Mouse (Mus musculus) liver, embryonic 14.5 days (tissue): ENCODE results near the gene Gm11938. TPM values are rescaled to one million over a fixed set of nuclear protein-coding genes. Genes with fewer than 3 reads are reported as not detected.

ENCODE experiments used
- ATAC-seq: fragments of 200-750 bp; cut with Nextera tagmentation; 2 replicates; pipeline ENCODE4 v1.8.0; 2017; ENCODE audit warnings: moderate number of reproducible peaks, mild to moderate bottlenecking, moderate library complexity; ENCODE audit not compliant: insufficient read depth
- DNase-seq, 3 experiments: peaks; one replicate each; pipeline ENCODE4 v3.0.0-alpha.2; 2012 to 2013; ENCODE audit warnings: low read depth in 3 of 3, low spot score in 3 of 3
- H3K27ac ChIP-seq: fragments of 300-500 bp; sonication (generic); 2 replicates; pipeline ENCODE4 v1.5.1; 2014; ENCODE audit warnings: moderate library complexity, mild to moderate bottlenecking, control low read depth, inconsistent platforms
- H3K27me3 ChIP-seq: fragments of 300-500 bp; sonication (generic); 2 replicates; pipeline ENCODE4 v1.6.1; 2014; ENCODE audit warnings: mild to moderate bottlenecking, low read length, moderate library complexity; ENCODE audit not compliant: control insufficient read depth, insufficient read depth
- H3K36me3 ChIP-seq: fragments of 300-500 bp; sonication (generic); replicated peaks from 2 replicates; pipeline ENCODE4 v1.6.1; 2014; ENCODE audit warnings: low read depth; ENCODE audit not compliant: control insufficient read depth, insufficient read depth
- H3K4me1 ChIP-seq, 2 experiments: fragments of 200-500 bp in 1 of 2; fragments of 300-500 bp in 1 of 2; sonication (generic) in 1 of 2; replicated peaks; 2 replicates each; pipeline ENCODE4 v1.6.1; 2012 to 2014; ENCODE audit warnings: antibody characterized with exemption in 1 of 2, inconsistent platforms in 1 of 2, low read length in 1 of 2; ENCODE audit not compliant: control insufficient read depth in 2 of 2, insufficient read depth in 2 of 2
- H3K4me2 ChIP-seq: fragments of 300-500 bp; sonication (generic); 2 replicates; pipeline ENCODE4 v1.6.1; 2014; ENCODE audit warnings: low read depth, mild to moderate bottlenecking, control low read depth, moderate library complexity
- H3K4me3 ChIP-seq, 2 experiments: fragments of 200-500 bp in 1 of 2; fragments of 300-500 bp in 1 of 2; sonication (generic) in 1 of 2; 2 replicates each; pipeline ENCODE4 v1.5.1; 2012 to 2014; ENCODE audit warnings: low read depth in 2 of 2, low read length in 2 of 2, mild to moderate bottlenecking in 2 of 2, control low read depth in 1 of 2, inconsistent platforms in 1 of 2, moderate library complexity in 1 of 2; ENCODE audit not compliant: insufficient read depth in 1 of 2
- H3K9ac ChIP-seq: fragments of 300-500 bp; sonication (generic); replicated peaks from 2 replicates; pipeline ENCODE4 v1.6.1; 2014; ENCODE audit warnings: mild to moderate bottlenecking, control low read depth, moderate library complexity
- H3K9me3 ChIP-seq: fragments of 300-500 bp; sonication (generic); 2 replicates; pipeline ENCODE4 v1.6.1; 2016; ENCODE audit warnings: low read length, mixed read lengths; ENCODE audit not compliant: control insufficient read depth
- CTCF ChIP-seq: IDR thresholded peaks from 2 replicates; pipeline ENCODE4 v1.5.1; 2016; ENCODE audit warnings: antibody characterized with exemption, low read depth, control low read depth
- EP300 ChIP-seq: IDR thresholded peaks from 2 replicates; pipeline ENCODE4 v1.6.1; 2016; ENCODE audit warnings: antibody characterized with exemption, low read depth
- whole genome bisulfite sequencing: fragments of 180-500 bp; shearing (Covaris S2); extraction: QIAGEN DNeasy Blood & Tissue Kit; methylation state at CpG from one replicate; pipeline ENCODE4 v1.1.7; 2014; ENCODE audit not compliant: insufficient replicate concordance; 5-methylcytosine and 5-hydroxymethylcytosine counted together
- polyA plus RNA-seq, 2 experiments: library from polyadenylated mRNA; depleted of rRNA in 1 of 2; stranded (reverse) in 1 of 2; unstranded in 1 of 2; fragments of >200 nt; fragmentation: Nextera tagmentation in 1 of 2; extraction: Ambion mirVana in 1 of 2; gene quantifications; 2 replicates each; pipeline versions ENCODE4 v1.2.1 to v1.2.3; 2012 to 2014

Gene Gm11938
- polyA plus RNA-seq, 2 experiments: not detected

GRCm38 (mm10) chr11:99559366-99559765 lies 43.7 kb downstream of the Gm11938 start, which contains the start of gene Gm11939:
Gm11939 (minus strand) TSS chr11:99559466.
- ATAC-seq (no peak), DNase-seq (no peak)
- H3K27ac ChIP-seq: no peak within 1 kb of the TSS
- H3K9me3 ChIP-seq: no peaks in the 10 kb centered on the region
- H3K4me2 ChIP-seq: no peak within 1 kb of the TSS
- TF ChIP-seq CTCF: no peak
- no peak within 1 kb of the TSS for H3K4me3 ChIP-seq
- WGBS: 79% methylated on average over 9 of the region's 9 CpGs
- no peak within 1 kb of the TSS for H3K9ac ChIP-seq
- no peaks in the 10 kb centered on the region for H3K36me3 ChIP-seq
- H3K4me1 ChIP-seq: no peaks in the 10 kb centered on the region
- no peaks in the 10 kb centered on the region for H3K27me3 ChIP-seq

- 66% methylated on average over 3 of the region's 3 CpGs for WGBS
- Histone ChIP-seq H3K27me3 (no peaks in the 10 kb centered on the region), H3K4me2 (no peak overlapping the region), H3K9ac (no peak overlapping the region), H3K4me3 (no peak overlapping the region), H3K27ac (no peak overlapping the region), H3K36me3 (no peaks in the 10 kb centered on the region), H3K9me3 (no peaks in the 10 kb centered on the region), H3K4me1 (no peaks in the 10 kb centered on the region)
- TF ChIP-seq EP300 (no peak), CTCF (no peak)
- ATAC-seq: no peak
- DNase-seq: no peak
These were observed 44.9 kb downstream of the Gm11938 start for GRCm38 (mm10) chr11:99557976-99558745.

- no peak for ATAC-seq
- Histone ChIP-seq H3K4me1 (no peaks in the 10 kb centered on the region), H3K27me3 (no peaks in the 10 kb centered on the region), H3K27ac (no peak within 1 kb of the TSS), H3K4me2 (no peak within 1 kb of the TSS), H3K36me3 (no peaks in the 10 kb centered on the region), H3K9me3 (no peaks in the 10 kb centered on the region), H3K4me3 (no peak within 1 kb of the TSS), H3K9ac (no peak within 1 kb of the TSS)
- TF ChIP-seq EP300: no peak
- no peak for TF ChIP-seq CTCF
- 28% methylated on average over 2 of the region's 2 CpGs for WGBS
- no peak for DNase-seq
These were observed 46.4 kb downstream of the Gm11938 start, which contains the start of gene Krtap3-2 for GRCm38 (mm10) chr11:99556753-99557152. Krtap3-2 (minus strand) TSS chr11:99556853.

GRCm38 (mm10) chr11:99556195-99556594 lies 46.9 kb downstream of the Gm11938 start:
- Histone ChIP-seq H3K27ac (no peak overlapping the region), H3K9ac (no peak overlapping the region), H3K36me3 (no peaks in the 10 kb centered on the region), H3K4me2 (no peak overlapping the region), H3K9me3 (no peaks in the 10 kb centered on the region), H3K4me1 (no peaks in the 10 kb centered on the region), H3K4me3 (no peak overlapping the region), H3K27me3 (no peaks in the 10 kb centered on the region)
- no peak for TF ChIP-seq CTCF
- no peak for TF ChIP-seq EP300
- ATAC-seq (no peak), DNase-seq (no peak)
- WGBS: 55% methylated on average over 2 of the region's 2 CpGs

Other genes with a start within 250 kb of the Gm11938 start
Only the 30 nearest of the 36 such genes appear.
- gene Krt12, start 181.0 kb downstream of the Gm11938 start, polyA plus RNA-seq (2012; rRNA removed): not detected in 2 replicates
- gene Krt12, start 181.0 kb downstream of the Gm11938 start, polyA plus RNA-seq (2014; fragmentation: Nextera tagmentation; extraction: Ambion mirVana): not detected in 2 replicates
- 8.5 and 15.2 TPM in 2 replicates for gene Krt20, start 165.2 kb downstream of the Gm11938 start, polyA plus RNA-seq (2012; rRNA removed)
- gene Krt20, start 165.2 kb downstream of the Gm11938 start, polyA plus RNA-seq (2014; fragmentation: Nextera tagmentation; extraction: Ambion mirVana): 20.0 and 21.6 TPM in 2 replicates
- 0.24 and 0.32 TPM in 2 replicates for gene Krt23, start 110.2 kb downstream of the Gm11938 start, polyA plus RNA-seq (2012; rRNA removed)
- gene Krt23, start 110.2 kb downstream of the Gm11938 start, polyA plus RNA-seq (2014; fragmentation: Nextera tagmentation; extraction: Ambion mirVana): 0.24 and 1.00 TPM in 2 replicates
- not detected in 2 replicates for gene Krt39, start 82.0 kb downstream of the Gm11938 start, polyA plus RNA-seq (2012; rRNA removed)
- not detected in 2 replicates for gene Krt39, start 82.0 kb downstream of the Gm11938 start, polyA plus RNA-seq (2014; fragmentation: Nextera tagmentation; extraction: Ambion mirVana)
- not detected in 2 replicates for gene Krt40, start 60.1 kb downstream of the Gm11938 start, polyA plus RNA-seq (2012; rRNA removed)
- not detected in 2 replicates for gene Krt40, start 60.1 kb downstream of the Gm11938 start, polyA plus RNA-seq (2014; fragmentation: Nextera tagmentation; extraction: Ambion mirVana)
- gene Krtap3-3, start 52.4 kb downstream of the Gm11938 start, polyA plus RNA-seq (2012; rRNA removed): not detected in 2 replicates
- not detected in 2 replicates for gene Krtap3-3, start 52.4 kb downstream of the Gm11938 start, polyA plus RNA-seq (2014; fragmentation: Nextera tagmentation; extraction: Ambion mirVana)
- not detected in 2 replicates for gene Krtap3-2, start 46.5 kb downstream of the Gm11938 start, polyA plus RNA-seq (2012; rRNA removed)
- not detected in 2 replicates for gene Krtap3-2, start 46.5 kb downstream of the Gm11938 start, polyA plus RNA-seq (2014; fragmentation: Nextera tagmentation; extraction: Ambion mirVana)
- not detected in 2 replicates for gene Gm11939, start 43.8 kb downstream of the Gm11938 start, polyA plus RNA-seq (2012; rRNA removed)
- gene Gm11939, start 43.8 kb downstream of the Gm11938 start, polyA plus RNA-seq (2014; fragmentation: Nextera tagmentation; extraction: Ambion mirVana): not detected in 2 replicates
- not detected in 2 replicates for gene Krtap3-1, start 36.7 kb downstream of the Gm11938 start, polyA plus RNA-seq (2012; rRNA removed)
- not detected in 2 replicates for gene Krtap3-1, start 36.7 kb downstream of the Gm11938 start, polyA plus RNA-seq (2014; fragmentation: Nextera tagmentation; extraction: Ambion mirVana)
- not detected in 2 replicates for gene Krtap1-5, start 22.3 kb downstream of the Gm11938 start, polyA plus RNA-seq (2012; rRNA removed)
- gene Krtap1-5, start 22.3 kb downstream of the Gm11938 start, polyA plus RNA-seq (2014; fragmentation: Nextera tagmentation; extraction: Ambion mirVana): not detected in 2 replicates
- not detected in 2 replicates for gene Krtap1-4, start 19.7 kb downstream of the Gm11938 start, polyA plus RNA-seq (2012; rRNA removed)
- gene Krtap1-4, start 19.7 kb downstream of the Gm11938 start, polyA plus RNA-seq (2014; fragmentation: Nextera tagmentation; extraction: Ambion mirVana): not detected in 2 replicates
- gene Krtap1-3, start 12.0 kb downstream of the Gm11938 start, polyA plus RNA-seq (2012; rRNA removed): not detected in 2 replicates
- not detected in 2 replicates for gene Krtap1-3, start 12.0 kb downstream of the Gm11938 start, polyA plus RNA-seq (2014; fragmentation: Nextera tagmentation; extraction: Ambion mirVana)
- gene Krtap9-3, start 5.2 kb downstream of the Gm11938 start, polyA plus RNA-seq (2012; rRNA removed): not detected in 2 replicates
- gene Krtap9-3, start 5.2 kb downstream of the Gm11938 start, polyA plus RNA-seq (2014; fragmentation: Nextera tagmentation; extraction: Ambion mirVana): not detected in 2 replicates
- gene Gm11937, start 6.9 kb upstream of the Gm11938 start, polyA plus RNA-seq (2012; rRNA removed): not detected in 2 replicates
- gene Gm11937, start 6.9 kb upstream of the Gm11938 start, polyA plus RNA-seq (2014; fragmentation: Nextera tagmentation; extraction: Ambion mirVana): not detected in 2 replicates
- gene Krtap2-4, start 11.5 kb upstream of the Gm11938 start, polyA plus RNA-seq (2012; rRNA removed): not detected in 2 replicates
- gene Krtap2-4, start 11.5 kb upstream of the Gm11938 start, polyA plus RNA-seq (2014; fragmentation: Nextera tagmentation; extraction: Ambion mirVana): not detected in 2 replicates
- not detected in 2 replicates for gene Gm11562, start 17.1 kb upstream of the Gm11938 start, polyA plus RNA-seq (2012; rRNA removed)
- not detected in 2 replicates for gene Gm11562, start 17.1 kb upstream of the Gm11938 start, polyA plus RNA-seq (2014; fragmentation: Nextera tagmentation; extraction: Ambion mirVana)
- gene Krtap4-1, start 24.9 kb upstream of the Gm11938 start, polyA plus RNA-seq (2012; rRNA removed): not detected in 2 replicates
- gene Krtap4-1, start 24.9 kb upstream of the Gm11938 start, polyA plus RNA-seq (2014; fragmentation: Nextera tagmentation; extraction: Ambion mirVana): not detected in 2 replicates
- not detected in 2 replicates for gene Krtap4-2, start 31.8 kb upstream of the Gm11938 start, polyA plus RNA-seq (2012; rRNA removed)
- not detected in 2 replicates for gene Krtap4-2, start 31.8 kb upstream of the Gm11938 start, polyA plus RNA-seq (2014; fragmentation: Nextera tagmentation; extraction: Ambion mirVana)
- gene Krtap4-7, start 40.8 kb upstream of the Gm11938 start, polyA plus RNA-seq (2012; rRNA removed): not detected in 2 replicates
- gene Krtap4-7, start 40.8 kb upstream of the Gm11938 start, polyA plus RNA-seq (2014; fragmentation: Nextera tagmentation; extraction: Ambion mirVana): not detected in 2 replicates
- gene Gm11555, start 46.9 kb upstream of the Gm11938 start, polyA plus RNA-seq (2012; rRNA removed): not detected in 2 replicates
- gene Gm11555, start 46.9 kb upstream of the Gm11938 start, polyA plus RNA-seq (2014; fragmentation: Nextera tagmentation; extraction: Ambion mirVana): not detected in 2 replicates
- not detected in 2 replicates for gene Gm11563, start 55.7 kb upstream of the Gm11938 start, polyA plus RNA-seq (2012; rRNA removed)
- not detected in 2 replicates for gene Gm11563, start 55.7 kb upstream of the Gm11938 start, polyA plus RNA-seq (2014; fragmentation: Nextera tagmentation; extraction: Ambion mirVana)
- gene Krtap4-6, start 62.7 kb upstream of the Gm11938 start, polyA plus RNA-seq (2012; rRNA removed): not detected in 2 replicates
- gene Krtap4-6, start 62.7 kb upstream of the Gm11938 start, polyA plus RNA-seq (2014; fragmentation: Nextera tagmentation; extraction: Ambion mirVana): not detected in 2 replicates
- gene Gm14190, start 87.4 kb upstream of the Gm11938 start, polyA plus RNA-seq (2012; rRNA removed): not detected in 2 replicates
- gene Gm14190, start 87.4 kb upstream of the Gm11938 start, polyA plus RNA-seq (2014; fragmentation: Nextera tagmentation; extraction: Ambion mirVana): not detected in 2 replicates
- gene Gm14180, start 131.0 kb upstream of the Gm11938 start, polyA plus RNA-seq (2012; rRNA removed): not detected in 2 replicates
- not detected in 2 replicates for gene Gm14180, start 131.0 kb upstream of the Gm11938 start, polyA plus RNA-seq (2014; fragmentation: Nextera tagmentation; extraction: Ambion mirVana)
- gene Gm11595, start 169.6 kb upstream of the Gm11938 start, polyA plus RNA-seq (2012; rRNA removed): not detected in 2 replicates
- gene Gm11595, start 169.6 kb upstream of the Gm11938 start, polyA plus RNA-seq (2014; fragmentation: Nextera tagmentation; extraction: Ambion mirVana): not detected in 2 replicates
- not detected in 2 replicates for gene Krtap4-8, start 177.4 kb upstream of the Gm11938 start, polyA plus RNA-seq (2012; rRNA removed)
- gene Krtap4-8, start 177.4 kb upstream of the Gm11938 start, polyA plus RNA-seq (2014; fragmentation: Nextera tagmentation; extraction: Ambion mirVana): not detected in 2 replicates
- gene Krtap4-9, start 181.9 kb upstream of the Gm11938 start, polyA plus RNA-seq (2012; rRNA removed): not detected in 2 replicates
- gene Krtap4-9, start 181.9 kb upstream of the Gm11938 start, polyA plus RNA-seq (2014; fragmentation: Nextera tagmentation; extraction: Ambion mirVana): not detected in 2 replicates
- gene Gm11596, start 190.2 kb upstream of the Gm11938 start, polyA plus RNA-seq (2012; rRNA removed): not detected in 2 replicates
- gene Gm11596, start 190.2 kb upstream of the Gm11938 start, polyA plus RNA-seq (2014; fragmentation: Nextera tagmentation; extraction: Ambion mirVana): not detected in 2 replicates
- gene Gm11569, start 195.6 kb upstream of the Gm11938 start, polyA plus RNA-seq (2012; rRNA removed): not detected in 2 replicates
- not detected in 2 replicates for gene Gm11569, start 195.6 kb upstream of the Gm11938 start, polyA plus RNA-seq (2014; fragmentation: Nextera tagmentation; extraction: Ambion mirVana)
- not detected in 2 replicates for gene Gm11554, start 201.1 kb upstream of the Gm11938 start, polyA plus RNA-seq (2012; rRNA removed)
- gene Gm11554, start 201.1 kb upstream of the Gm11938 start, polyA plus RNA-seq (2014; fragmentation: Nextera tagmentation; extraction: Ambion mirVana): not detected in 2 replicates